ENCODE assay signal across 10 mouse cellular contexts in the genomic region with DNA sequence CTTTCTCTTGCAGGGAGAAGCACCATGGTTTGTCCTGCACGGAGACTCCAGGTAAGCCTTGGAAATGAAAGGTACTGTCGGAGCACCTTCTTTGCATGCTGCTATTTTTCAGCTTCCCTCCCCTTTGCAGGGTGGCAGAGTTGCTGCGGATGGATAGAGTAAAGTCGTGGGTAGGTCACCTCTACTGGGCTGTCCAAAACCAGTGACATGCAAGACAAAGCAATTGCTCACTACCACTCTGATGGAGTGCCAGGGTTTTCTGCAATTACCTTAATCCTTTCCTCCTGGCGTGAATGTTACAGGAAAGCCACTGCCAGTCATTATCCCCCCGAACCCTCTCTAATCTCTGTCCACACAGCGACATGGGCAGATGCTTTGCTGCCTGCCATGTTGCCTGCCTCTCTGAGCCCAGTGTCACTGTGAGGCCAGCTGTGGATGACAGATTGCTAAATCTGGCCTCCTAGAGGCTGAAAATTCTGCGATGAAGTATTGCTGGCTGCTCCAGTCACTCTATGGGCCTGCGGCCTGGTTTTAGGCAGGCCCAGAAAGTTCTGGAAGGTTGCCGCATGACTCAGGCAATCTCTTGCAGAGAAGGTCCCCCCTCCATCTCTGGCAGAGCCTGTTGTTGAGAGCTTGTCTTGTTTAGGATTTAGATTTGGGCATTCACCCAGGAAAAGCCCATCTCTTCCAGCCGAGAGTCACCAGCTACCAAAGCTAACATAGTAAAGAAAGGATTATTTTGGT. TPM values are rescaled to one million over a fixed set of nuclear protein-coding genes. Genes with fewer than 3 reads are reported as not detected.
DNase-seq lines count a peak whose midpoint lies in the region; ATAC-seq and TF ChIP-seq lines count a peak whose summit lies in the region.
"Had no signal": no experiment of that assay in that cellular context is flagged by ENCODE, and none has a peak within 500 bp of the region (broad histone marks: within the 10 kb centered on the region; RNA-seq: fewer than 3 reads in every experiment).

No protein-coding gene starts in this region.

- no peak overlapping the region for H3K27ac ChIP-seq in forebrain, embryonic 14.5 days (ENCODE audit: low read depth, low read length)
- no peak overlapping the region for H3K27ac ChIP-seq in forebrain, embryonic 13.5 days
- H3K27ac ChIP-seq in gastrocnemius, adult 2 months: peak overlapping the region; percentile 56; the same call in 1 of the 2 replicates
- H3K27ac ChIP-seq: heart, embryonic 13.5 days; liver, embryonic 13.5 days had no signal

- intact Hi-C loops in gastrocnemius, adult 2 months (cut with DNase I): no loop called here
- intact Hi-C loops in left cerebral cortex, postnatal 10 days (cut with DNase I): no loop called here

- 77% methylated on average over 11 of the region's 11 CpGs for WGBS in forebrain, embryonic 14.5 days
- WGBS in forebrain, embryonic 13.5 days: 79% methylated on average over 11 of the region's 11 CpGs

- no peak overlapping the region for H3K9ac ChIP-seq in forebrain, embryonic 14.5 days (ENCODE audit: low read length)
- H3K9ac ChIP-seq in forebrain, embryonic 13.5 days: no peak overlapping the region
- H3K9ac ChIP-seq: heart, embryonic 13.5 days; liver, embryonic 13.5 days had no signal

- H3K4me3 ChIP-seq in forebrain, embryonic 14.5 days (ENCODE audit: low read depth, low read length): no peak overlapping the region
- H3K4me3 ChIP-seq in forebrain, embryonic 13.5 days: no peak overlapping the region
- H3K4me3 ChIP-seq in gastrocnemius, adult 2 months: no peak overlapping the region
- H3K4me3 ChIP-seq: heart, embryonic 13.5 days; liver, embryonic 13.5 days had no signal

- peak; percentile 4 for DNase-seq in forebrain, embryonic 14.5 days (ENCODE audit: low spot score)
- peak; percentile 72 for DNase-seq in adipocyte (ENCODE audit: low spot score)
- peak; percentile 87 for DNase-seq in gastrocnemius, adult 2 months
- peak; percentile 14 to 48 for DNase-seq in left cerebral cortex, postnatal 10 days (ENCODE audit: extremely low spot score in 1 of 2, low spot score in 2 of 2)
- peak; percentile 7 for DNase-seq in right cerebral cortex, postnatal 36 days (ENCODE audit: low spot score in 2 of 2)
- DNase-seq in thymus, postnatal 0 days (ENCODE audit: low spot score): no peak
- DNase-seq: liver, embryonic 13.5 days had no signal

- no peak for ATAC-seq in forebrain, embryonic 14.5 days
- ATAC-seq in forebrain, embryonic 13.5 days: no peak
- no peak for ATAC-seq in megakaryocyte-erythroid progenitor cell, adult 5-6 weeks (replicated peaks; ENCODE audit: low FRiP score, low TSS enrichment, poor library complexity, severe bottlenecking)

- no peaks in the 10 kb centered on the region for H3K27me3 ChIP-seq in forebrain, embryonic 14.5 days (replicated peaks; ENCODE audit: control insufficient read depth, insufficient read depth, low read length)
- no peaks in the 10 kb centered on the region for H3K27me3 ChIP-seq in forebrain, embryonic 13.5 days
- H3K27me3 ChIP-seq: heart, embryonic 13.5 days; liver, embryonic 13.5 days had no signal

- H3K4me1 ChIP-seq in forebrain, embryonic 14.5 days (ENCODE audit: control insufficient read depth, insufficient read depth, low read length): no peaks in the 10 kb centered on the region
- H3K4me1 ChIP-seq in forebrain, embryonic 13.5 days: no peaks in the 10 kb centered on the region
- H3K4me1 ChIP-seq: heart, embryonic 13.5 days; liver, embryonic 13.5 days had no signal

- H3K36me3 ChIP-seq in forebrain, embryonic 14.5 days (ENCODE audit: control insufficient read depth, insufficient read depth, low read length): no peaks in the 10 kb centered on the region
- no peaks in the 10 kb centered on the region for H3K36me3 ChIP-seq in forebrain, embryonic 13.5 days (ENCODE audit: poor library complexity, severe bottlenecking)
- H3K36me3 ChIP-seq: heart, embryonic 13.5 days; liver, embryonic 13.5 days had no signal

- TF ChIP-seq CTCF in gastrocnemius, adult 2 months (IDR thresholded peaks at IDR 0.05): peak; percentile 3; the same call in 1 of the 2 replicates

- H3K9me3 ChIP-seq in forebrain, embryonic 14.5 days (replicated peaks; ENCODE audit: control insufficient read depth, low read length): no peaks in the 10 kb centered on the region
- no peaks in the 10 kb centered on the region for H3K9me3 ChIP-seq in forebrain, embryonic 13.5 days (replicated peaks)
- H3K9me3 ChIP-seq: heart, embryonic 13.5 days; liver, embryonic 13.5 days had no signal

- H3K4me2 ChIP-seq in forebrain, embryonic 14.5 days (ENCODE audit: low read length): no peak overlapping the region
- no peak overlapping the region for H3K4me2 ChIP-seq in forebrain, embryonic 13.5 days
- H3K4me2 ChIP-seq: heart, embryonic 13.5 days; liver, embryonic 13.5 days had no signal

RNA-seq across cellular contexts. Expression of a gene that starts 54.1 kb away (rescaled TPM):
- polyA plus RNA-seq in forebrain, embryonic 14.5 days (2014; fragmentation: Nextera tagmentation; extraction: Ambion mirVana): 0.97 and 1.6 TPM in 2 replicates
- 0.16 and 0.35 TPM in 2 replicates for polyA plus RNA-seq in forebrain, embryonic 13.5 days (2015; fragmentation: Nextera tagmentation; extraction: Ambion mirVana)
- total RNA-seq in gastrocnemius, adult 2 months (2021): 1 to 10 TPM; 4.2 to 9.3 TPM
- 1 to 10 TPM; 4.3 TPM for total RNA-seq in left cerebral cortex, postnatal 10 days (2021)
- 0.87 and 1.6 TPM in 2 replicates for polyA plus RNA-seq in thymus, postnatal 0 days (2015; fragmentation: Nextera tagmentation; extraction: Ambion mirVana)
- total RNA-seq in megakaryocyte-erythroid progenitor cell, adult 5-6 weeks (2014; fragmentation: Nextera tagmentation): not detected in 2 replicates
- not detected in 2 replicates for total RNA-seq in megakaryocyte-erythroid progenitor cell, adult 5-6 weeks (2017)

Comparison
In these comparisons a context has a peak if more than half of its experiments do, and no peak if none do; other contexts are left out.
1. RNA of a gene that starts 54.1 kb away (total RNA-seq): 4.2 to 9.3 TPM in gastrocnemius, adult 2 months and 4.3 TPM in left cerebral cortex, postnatal 10 days; not detected in megakaryocyte-erythroid progenitor cell, adult 5-6 weeks; every median in the first group is over 4 times any median in the second.